8 mouse cellular contexts compared by ENCODE assay signal in genomic region chr2:102820225-102820711, GRCm38 (mm10).
A peak's percentile ranks its signal among the peaks of the same experiment; 100 is the strongest.
DNase-seq lines count a peak whose midpoint lies in the region; ATAC-seq lines count a peak whose summit lies in the region.

No protein-coding gene starts in this region.

- peaks cover 11% of the 10 kb centered on the region for H3K4me1 ChIP-seq in hindbrain, embryonic 13.5 days (replicated peaks)

- peak; percentile 90 for DNase-seq in heart, adult 11 months
- DNase-seq in heart, adult 8-10 months (ENCODE audit: low spot score) = no peak
- DNase-seq in cerebellum, adult 9-11 months = peak; percentile 18
- DNase-seq in lung, postnatal 10 days = peak; percentile 67
- DNase-seq in urinary bladder, postnatal 4 days (ENCODE audit: low spot score in 2 of 2) = no peak
- no peak for DNase-seq in frontal cortex, postnatal 25 days (ENCODE audit: low spot score in 2 of 2)

- ATAC-seq in hindbrain, embryonic 13.5 days (ENCODE audit: low FRiP score) = peak; percentile 83
- no peak for ATAC-seq in megakaryocyte-erythroid progenitor cell, adult 5-6 weeks (replicated peaks; ENCODE audit: low FRiP score, low TSS enrichment, poor library complexity, severe bottlenecking)

- no peak overlapping the region for H3K9ac ChIP-seq in hindbrain, embryonic 13.5 days

- H3K36me3 ChIP-seq in hindbrain, embryonic 13.5 days = no peaks in the 10 kb centered on the region

- no peaks in the 10 kb centered on the region for H3K9me3 ChIP-seq in hindbrain, embryonic 13.5 days

- H3K27me3 ChIP-seq in hindbrain, embryonic 13.5 days = no peaks in the 10 kb centered on the region

- H3K27ac ChIP-seq in hindbrain, embryonic 13.5 days = no peak overlapping the region

- H3K4me3 ChIP-seq in hindbrain, embryonic 13.5 days = no peak overlapping the region

- H3K4me2 ChIP-seq in hindbrain, embryonic 13.5 days = no peak overlapping the region

- 35% methylated on average over 5 of the region's 5 CpGs for WGBS in hindbrain, embryonic 13.5 days

Comparison
In these comparisons a context has a peak if more than half of its experiments do, and no peak if none do; other contexts are left out.
1. DNase-seq: peak in heart, adult 11 months (single experiment), cerebellum, adult 9-11 months (single experiment) and lung, postnatal 10 days (single experiment); none in heart, adult 8-10 months (single experiment), urinary bladder, postnatal 4 days (0 of 2) and frontal cortex, postnatal 25 days (0 of 2).